Mouse (Mus musculus): ENCODE data around the gene Ptger3.

The Ptger3 gene

DNA sequence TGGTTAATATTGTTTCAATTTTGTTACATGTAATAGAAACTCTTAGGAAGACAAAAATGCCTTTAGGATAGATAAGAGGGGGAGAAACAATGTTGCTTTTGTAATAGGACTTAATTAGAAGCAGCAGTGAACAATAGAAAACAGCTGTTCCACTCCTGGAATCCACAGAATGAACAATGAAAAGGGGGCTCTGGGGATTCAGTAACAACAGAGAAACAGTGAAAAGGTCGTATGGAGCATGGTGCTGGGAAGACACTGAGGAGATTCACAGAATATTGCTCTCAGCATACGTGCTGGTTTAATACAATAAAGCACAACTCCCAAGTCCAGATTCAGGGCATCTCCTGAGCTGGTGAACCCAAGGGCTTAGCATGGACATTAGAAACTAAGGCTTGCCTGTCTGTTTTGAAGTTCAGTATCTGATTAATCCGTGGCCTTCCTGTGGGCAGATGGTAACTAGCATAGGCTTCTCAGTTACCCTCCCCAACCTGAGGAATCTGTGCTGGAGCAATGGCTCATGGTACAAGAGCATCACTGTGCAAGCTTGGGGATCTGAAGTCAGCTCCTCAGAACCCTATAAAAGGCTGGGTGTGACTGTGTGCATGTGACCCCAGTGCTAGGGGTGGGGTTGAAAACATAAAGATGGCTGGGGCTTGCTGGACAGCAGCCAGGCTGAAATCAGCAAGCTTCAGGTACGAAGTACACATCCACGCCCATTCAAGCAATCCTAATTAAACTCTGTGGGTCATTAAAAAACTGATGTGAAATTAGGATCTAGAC lies 16.1 kb downstream of the Ptger3 start:
- DNase-seq (ENCODE audit: inconsistent age in 2 of 2, low spot score in 1 of 2), result no peak

DNA sequence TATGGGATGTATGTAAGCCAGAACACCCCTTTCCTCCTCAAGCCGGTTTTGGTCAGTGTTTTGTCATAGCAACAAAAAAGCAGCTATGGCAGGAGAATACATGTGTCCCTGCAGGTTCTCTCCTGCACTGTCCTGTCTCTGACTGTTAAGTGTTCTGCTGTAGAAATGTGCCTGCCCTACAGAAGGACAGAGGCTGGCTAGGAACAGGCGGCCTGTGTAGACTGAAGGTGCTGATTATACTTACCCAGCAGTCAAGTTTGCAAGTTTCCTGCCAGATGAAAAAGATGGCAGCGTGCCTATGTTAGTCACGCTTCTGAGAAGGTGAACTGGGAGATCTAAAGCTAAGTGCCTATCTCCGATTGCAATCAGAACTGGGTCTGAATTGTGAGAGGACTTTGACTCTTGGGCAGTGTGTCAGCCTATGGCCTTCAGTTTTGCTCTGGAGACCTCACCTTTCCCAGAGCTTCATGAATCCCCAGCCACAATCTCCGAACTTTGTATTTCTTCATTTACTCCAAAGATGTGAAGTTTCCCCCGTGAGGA lies 31.2 kb downstream of the Ptger3 start:
- peak in 1 of 2 experiments; percentile 54 for DNase-seq (ENCODE audit: inconsistent age in 2 of 2, low spot score in 1 of 2)

DNA sequence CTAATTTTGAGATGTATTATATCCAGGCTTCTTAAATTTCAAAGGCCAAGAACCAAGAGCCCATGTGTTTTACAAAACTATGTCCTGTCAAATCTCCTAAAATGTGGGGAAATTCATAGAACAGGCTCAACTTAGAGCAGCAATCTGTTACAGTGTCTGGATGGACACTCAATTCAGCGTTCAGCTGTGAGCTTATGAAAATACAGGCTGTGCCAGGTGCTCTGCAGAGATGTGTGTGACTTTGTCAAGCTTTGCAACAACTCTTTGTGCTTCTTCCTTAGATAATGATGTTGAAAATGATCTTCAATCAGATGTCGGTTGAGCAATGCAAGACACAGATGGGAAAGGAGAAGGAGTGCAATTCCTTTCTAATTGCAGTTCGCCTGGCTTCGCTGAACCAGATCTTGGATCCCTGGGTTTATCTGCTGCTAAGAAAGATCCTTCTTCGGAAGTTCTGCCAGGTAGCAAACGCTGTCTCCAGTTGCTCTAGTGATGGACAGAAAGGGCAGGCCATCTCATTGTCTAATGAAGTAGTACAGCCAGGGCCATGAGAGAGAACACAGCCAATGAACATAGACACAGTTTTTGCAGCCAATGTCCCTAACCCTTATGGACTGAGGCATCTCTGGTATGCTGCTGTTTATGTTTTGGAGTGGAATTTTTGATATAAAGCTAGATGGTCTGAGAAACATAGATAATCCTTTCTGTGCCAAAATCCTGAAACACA lies 38.2 kb downstream of the Ptger3 start:
- DNase-seq (ENCODE audit: inconsistent age in 2 of 2, low spot score in 1 of 2), result no peak

DNA sequence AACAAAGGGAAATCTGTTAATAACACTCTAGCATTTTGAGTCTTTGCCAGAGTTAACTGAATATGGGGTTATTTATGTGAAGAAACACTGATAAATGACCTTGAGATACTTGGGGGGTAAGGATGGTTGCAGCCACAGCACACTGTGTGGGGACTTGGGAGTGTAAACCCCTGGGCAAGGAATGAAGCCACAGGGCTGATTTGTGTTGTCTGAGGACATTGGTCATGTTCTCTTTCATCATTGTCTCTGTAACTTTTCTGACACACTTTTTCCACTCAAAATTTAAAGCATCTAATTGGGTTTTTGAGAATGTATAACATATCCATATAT lies 38.7 kb downstream of the Ptger3 start:
- no peak for DNase-seq (ENCODE audit: inconsistent age in 2 of 2, low spot score in 1 of 2)

DNA sequence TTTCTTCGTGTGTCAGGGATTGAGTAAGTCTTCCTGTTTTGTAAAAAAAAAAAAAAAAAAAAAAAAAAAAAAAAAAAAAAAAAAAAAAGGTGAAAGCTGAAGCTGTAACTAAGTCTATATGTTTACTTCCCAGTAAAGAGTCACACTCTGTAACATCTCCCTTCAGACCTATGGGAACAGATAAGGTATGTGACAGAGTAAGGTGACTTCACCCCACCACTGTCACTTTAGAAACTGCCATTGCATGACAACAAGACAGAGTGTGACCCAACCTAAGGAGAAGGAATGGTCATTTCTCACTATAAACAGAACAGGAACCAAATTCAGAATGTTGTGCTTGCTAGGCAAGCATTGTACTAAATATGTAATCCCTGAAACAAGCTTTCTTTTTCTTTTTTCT lies 46.9 kb downstream of the Ptger3 start:
- DNase-seq (ENCODE audit: inconsistent age in 2 of 2, low spot score in 1 of 2), result no peak

DNA sequence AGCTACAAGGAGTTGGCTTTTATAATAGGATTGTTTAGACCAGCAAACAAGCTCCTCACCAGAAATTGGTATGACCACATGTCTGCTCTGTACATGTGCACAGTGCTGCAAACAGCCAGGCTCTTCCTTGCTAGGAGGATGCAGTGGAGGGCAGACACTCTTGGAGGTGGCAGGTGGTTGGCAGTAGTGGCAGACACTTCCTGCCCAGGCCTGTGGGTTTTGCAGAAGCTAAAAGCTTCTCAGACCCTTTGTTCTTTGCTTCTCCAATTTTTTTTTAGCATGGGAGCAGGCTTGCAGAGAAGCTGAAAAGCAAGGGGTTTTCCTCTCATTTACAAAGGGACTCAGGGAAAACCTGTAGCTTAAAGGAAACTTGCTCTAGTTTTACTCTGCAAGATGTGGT lies 50.3 kb downstream of the Ptger3 start:
- no peak for DNase-seq (ENCODE audit: inconsistent age in 2 of 2, low spot score in 1 of 2)

DNA sequence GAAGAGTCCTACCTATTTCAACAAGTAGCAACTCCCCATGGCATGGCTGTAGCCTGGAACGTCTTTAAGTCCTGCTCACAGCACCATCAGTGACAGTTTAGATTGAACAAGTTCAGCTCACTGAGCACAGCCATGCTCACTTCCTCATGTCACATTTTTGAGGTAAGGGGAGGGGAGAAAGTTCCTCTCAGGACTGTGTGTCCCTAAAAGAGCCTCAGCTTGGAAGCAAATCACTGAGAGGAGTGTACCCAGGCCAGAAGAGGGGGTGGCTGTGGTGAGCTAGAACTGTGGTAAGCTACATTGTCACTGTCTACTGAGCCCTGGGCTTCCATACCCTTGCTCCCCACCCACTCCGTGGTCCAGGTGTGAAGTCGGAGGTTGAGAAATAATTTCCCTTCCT lies 60.7 kb downstream of the Ptger3 start:
- no peak for DNase-seq (ENCODE audit: inconsistent age in 2 of 2, low spot score in 1 of 2)

DNA sequence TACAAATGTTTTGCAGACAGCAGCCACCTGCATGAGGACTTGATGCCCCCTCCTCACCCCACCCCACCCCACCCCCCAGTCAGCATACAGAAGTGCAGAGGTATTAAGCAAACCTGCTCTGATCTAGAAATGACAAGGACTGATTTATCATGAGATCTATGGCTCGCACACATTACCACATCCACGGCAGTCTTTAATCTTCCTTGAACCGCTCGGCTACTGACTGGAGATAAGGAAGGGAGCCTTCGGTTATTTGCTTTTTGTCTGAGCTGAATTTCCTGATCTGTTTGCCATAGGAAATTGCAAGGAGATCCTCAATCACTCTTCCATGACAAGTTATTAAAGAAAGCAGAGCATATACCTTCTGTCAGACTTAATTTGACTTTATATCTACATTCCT lies 64.0 kb downstream of the Ptger3 start:
- DNase-seq (ENCODE audit: inconsistent age in 2 of 2, low spot score in 1 of 2), result no peak

DNA sequence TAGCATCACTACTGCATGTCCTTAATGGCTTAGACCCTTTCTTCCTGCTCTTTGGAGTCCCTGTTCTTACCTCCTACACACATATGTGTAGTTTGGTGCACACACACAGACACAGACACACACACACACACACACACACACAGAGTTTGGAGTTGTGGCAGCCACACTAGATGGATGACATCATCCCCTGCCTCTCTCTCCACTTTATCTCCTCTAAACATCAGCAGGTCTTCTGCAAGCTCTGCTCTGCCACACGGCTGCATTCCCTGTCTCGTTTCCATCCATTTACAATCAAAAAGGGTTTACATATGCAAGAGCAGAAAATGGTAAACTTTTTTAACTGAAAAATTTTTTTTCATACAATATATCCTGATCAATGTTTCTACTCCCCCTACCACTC lies 64.7 kb downstream of the Ptger3 start:
- no peak for DNase-seq (ENCODE audit: inconsistent age in 2 of 2, low spot score in 1 of 2)

DNA sequence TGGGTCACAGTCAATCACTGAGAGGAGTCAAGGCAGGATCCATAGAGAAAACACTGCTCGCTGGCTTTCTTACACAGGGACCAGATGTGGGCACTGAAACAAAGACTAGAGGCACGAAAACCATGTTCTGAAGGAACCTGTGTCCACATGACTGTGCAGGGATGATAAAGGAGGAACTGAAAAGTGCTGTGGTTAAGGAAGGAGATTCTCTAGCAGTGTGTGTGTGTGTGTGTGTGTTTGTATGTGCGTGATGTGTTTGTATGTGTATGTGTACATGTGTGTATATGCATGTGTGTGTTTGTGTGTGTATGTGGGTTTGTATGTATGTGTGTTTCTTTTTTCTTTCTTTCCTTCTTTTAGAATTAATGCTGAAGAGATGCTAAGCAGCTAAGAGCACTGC lies 67.7 kb downstream of the Ptger3 start:
- no peak for DNase-seq (ENCODE audit: inconsistent age in 2 of 2, low spot score in 1 of 2)

DNA sequence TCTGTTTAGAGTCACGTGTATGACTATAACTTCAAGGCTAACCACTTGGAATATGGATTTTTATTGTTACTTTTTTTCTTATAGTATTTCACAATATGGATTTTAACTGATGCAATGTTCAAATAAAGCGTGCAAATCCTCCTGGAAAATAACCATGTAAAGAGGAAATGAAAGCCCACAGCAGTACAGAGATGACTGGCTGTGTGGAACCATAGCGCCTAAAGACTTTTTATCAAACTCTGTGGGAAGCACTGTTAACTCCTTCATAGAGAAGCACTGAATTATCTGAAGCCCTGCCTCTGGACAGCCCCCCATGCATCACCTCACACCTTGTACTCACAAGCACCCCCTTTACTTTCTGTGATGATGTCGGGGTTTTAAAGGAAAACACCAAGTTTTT lies 69.0 kb downstream of the Ptger3 start:
- DNase-seq (ENCODE audit: inconsistent age in 2 of 2, low spot score in 1 of 2), result no peak

DNA sequence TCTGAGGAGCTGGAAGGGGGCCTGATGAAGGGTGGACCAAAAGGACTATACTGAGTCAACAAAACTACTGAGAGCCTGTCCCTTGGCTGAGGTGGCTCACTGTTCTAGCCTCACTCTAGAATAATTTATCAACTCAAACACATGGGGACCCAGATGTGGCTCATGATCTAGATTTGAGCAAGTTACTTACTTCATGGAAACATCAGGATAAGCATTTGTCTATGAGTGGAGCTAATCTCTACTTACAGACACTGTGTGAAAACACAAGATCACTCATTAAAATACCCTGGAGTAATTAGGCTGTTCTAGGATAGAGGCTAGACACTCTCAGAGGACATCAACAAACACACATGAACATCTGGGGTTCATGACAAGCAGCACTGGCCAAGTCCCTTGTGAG lies 70.2 kb downstream of the Ptger3 start:
- DNase-seq (ENCODE audit: inconsistent age in 2 of 2, low spot score in 1 of 2), result no peak

DNA sequence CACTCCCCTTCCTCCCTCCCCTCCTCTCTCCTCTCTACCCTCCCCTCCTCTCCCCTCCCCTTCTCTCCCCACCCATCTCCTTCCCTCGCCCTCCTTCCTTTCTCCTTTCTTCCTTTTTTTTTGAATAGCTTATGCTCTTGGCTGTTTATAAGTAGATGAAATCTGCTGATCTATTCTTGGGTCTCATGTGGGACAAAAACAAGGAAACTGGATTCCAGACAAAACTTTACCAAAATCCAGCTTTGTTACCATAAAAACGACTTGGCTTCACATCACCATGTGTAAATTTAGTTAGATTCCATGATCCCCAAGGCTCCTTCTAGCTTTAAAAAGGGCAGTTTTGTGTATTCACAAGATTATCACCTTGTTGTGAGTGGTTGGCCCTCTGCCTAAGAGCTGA lies 70.6 kb downstream of the Ptger3 start:
- no peak for DNase-seq (ENCODE audit: inconsistent age in 2 of 2, low spot score in 1 of 2)

DNA sequence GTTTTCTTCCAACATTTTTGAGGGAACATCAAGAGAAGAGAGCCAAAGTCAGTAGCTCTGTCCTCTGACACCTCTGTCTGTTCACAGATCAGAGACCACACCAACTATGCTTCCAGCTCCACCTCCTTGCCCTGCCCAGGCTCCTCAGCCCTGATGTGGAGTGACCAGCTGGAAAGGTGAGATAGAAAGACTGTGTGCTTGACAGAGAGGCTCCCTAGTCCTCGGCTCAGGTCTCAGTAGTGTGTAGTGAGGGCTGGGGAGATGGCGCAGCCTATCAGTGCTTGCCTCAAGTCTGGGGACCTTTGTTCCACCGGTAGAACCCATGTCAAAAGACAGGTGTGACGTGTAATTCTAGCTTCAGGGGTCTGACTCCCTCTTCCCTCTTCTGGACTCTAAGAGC lies 74.9 kb downstream of the Ptger3 start:
- no peak for DNase-seq (ENCODE audit: inconsistent age in 2 of 2, low spot score in 1 of 2)

DNA sequence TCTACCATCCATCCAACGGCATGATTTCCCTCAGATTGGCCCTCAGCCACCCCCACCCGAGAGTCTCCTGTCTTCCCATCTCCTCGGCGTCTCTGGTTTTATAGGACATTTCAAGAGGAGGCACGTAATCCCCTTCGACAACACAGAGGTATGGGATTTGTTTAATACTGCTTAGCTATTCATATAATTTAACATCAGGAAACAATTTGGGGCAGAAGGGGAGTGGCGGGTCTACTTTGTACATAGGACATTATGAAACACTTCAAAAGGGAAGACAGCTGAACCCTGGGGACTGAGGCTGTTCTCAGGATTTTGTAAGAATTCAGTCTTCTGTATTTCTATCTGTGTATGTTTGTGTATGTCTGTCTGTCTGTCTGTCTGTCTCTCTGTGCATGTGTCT lies 94.9 kb downstream of the Ptger3 start:
- no peak for DNase-seq (ENCODE audit: inconsistent age in 2 of 2, low spot score in 1 of 2)

DNA sequence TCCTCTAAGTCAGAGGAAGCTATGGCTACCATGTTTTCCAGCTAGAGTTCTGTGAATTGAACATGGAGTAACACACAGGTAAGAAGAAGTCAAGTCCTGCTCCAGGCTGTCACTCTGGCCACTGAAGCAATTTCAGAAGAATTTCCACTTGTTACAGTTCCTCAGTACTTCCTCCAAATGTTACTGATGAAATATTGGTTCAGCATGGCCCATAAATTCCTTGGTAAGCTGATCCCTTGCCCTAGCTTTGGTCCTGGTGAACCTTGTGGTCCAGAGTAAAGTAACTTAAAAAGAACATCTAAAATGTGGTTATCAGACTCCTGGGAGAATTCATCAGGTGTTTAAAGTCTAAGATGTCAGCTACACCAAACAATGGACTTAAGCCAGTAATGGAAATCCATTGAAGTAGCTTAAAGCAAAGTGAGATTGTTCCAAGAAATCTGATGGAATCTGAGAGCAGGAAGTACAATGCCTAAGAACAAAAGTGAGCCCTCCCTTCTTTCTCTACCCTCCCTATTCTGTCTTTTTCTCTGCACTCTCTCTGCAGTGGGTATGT lies 97.9 kb downstream of the Ptger3 start:
- no peak for DNase-seq (ENCODE audit: inconsistent age in 2 of 2, low spot score in 1 of 2)

DNA sequence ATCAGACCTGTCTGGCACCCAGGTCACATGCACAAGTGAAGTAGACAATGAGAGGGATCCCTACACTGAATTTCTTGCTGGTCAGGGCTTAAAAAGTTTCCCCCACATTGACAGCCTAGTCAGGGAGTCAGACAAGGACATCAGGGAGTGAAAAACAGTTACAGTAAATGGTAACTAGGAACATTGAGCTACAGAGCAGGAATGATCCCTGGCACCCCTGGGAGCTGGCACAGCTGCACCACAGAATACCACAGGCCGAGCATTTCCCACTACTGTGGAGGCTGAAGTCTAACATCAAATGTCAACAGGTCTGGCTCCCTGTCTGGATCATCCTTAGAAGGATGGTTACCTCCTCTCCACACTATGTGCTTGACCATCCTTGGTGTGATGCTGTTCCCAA lies 98.8 kb downstream of the Ptger3 start:
- no peak for DNase-seq (ENCODE audit: inconsistent age in 2 of 2, low spot score in 1 of 2)

DNA sequence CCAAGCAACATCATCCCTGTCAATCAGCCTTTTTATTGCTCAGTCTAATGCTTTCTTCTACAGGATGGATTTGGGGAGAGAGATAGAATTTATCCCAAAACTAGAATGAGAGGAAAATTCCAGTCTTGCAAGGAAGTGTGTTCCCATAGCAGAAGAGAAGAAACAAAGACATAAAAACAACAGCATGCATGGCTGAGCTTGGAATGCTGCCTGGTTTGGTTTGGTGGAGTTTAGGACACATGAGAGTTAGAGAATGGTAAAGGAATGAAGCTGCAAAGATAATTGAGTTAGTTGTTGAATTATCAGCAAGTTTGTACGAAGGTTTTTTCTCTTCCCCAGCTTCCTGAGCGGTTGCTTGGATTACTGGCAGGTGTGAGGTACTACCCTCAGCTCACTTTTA lies 99.5 kb downstream of the Ptger3 start:
- DNase-seq (ENCODE audit: inconsistent age in 2 of 2, low spot score in 1 of 2), result no peak

DNA sequence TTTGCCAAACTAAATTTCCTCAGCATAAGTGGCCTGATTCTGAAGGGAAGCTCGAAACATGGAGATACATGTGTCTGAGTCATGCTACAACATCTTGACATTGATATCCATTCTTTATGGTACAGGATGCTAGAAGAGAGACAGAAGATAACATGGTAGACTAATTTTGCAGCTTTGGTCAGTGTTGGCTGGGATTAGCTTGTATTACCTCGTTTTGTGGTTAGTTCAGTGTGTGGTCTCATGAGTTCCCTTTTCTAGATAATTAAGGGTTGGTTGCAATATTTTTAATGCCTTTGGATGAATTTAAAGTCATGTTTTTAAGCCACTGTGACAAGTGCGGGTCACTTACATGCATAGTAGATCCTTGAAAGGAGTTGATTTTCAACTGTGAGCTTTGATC lies 119.4 kb downstream of the Ptger3 start:
- no peak for DNase-seq (ENCODE audit: inconsistent age in 2 of 2, low spot score in 1 of 2)

DNA sequence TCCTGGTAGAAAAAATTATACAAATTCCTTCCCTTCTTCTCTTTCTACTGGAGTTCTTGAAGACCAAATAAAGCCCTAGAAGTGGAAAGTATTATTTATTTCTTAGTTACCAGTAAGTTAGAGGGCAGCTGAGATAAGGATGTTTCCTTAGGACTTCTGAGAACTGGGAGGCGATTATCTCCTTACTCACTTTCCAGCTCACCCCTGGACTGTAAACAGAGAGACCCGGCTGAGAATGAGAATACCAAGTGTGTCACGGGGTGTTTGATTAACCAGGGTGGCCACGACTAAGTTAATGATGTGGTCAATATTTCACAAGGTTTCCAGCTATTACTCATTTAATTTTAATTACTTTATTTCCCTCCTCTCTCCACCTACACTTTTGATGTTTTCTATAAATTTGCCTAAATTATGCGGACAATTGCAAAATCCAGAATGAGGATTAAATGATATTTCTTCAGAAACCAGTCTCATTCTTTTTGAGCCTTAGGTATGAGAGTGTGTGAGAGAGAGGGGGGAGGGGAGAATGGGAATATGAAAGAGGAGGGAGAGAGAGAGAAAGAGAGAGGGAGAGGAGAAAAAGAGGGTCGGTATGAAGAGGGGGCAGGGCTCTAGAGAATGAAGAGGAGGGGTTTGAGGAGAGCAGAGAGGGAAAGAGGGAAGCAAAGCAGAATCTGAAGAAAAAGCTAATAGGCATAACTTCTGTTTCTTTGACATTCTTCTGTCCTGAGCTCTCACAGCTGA lies 121.9 kb downstream of the Ptger3 start:
- DNase-seq (ENCODE audit: inconsistent age in 2 of 2, low spot score in 1 of 2), result no peak
